Mouse (Mus musculus): Measurements from ENCODE around the gene Tns3. TPM values are rescaled to one million over a fixed set of nuclear protein-coding genes. Genes with fewer than 3 reads are reported as not detected.

Tns3 gene
- polyA plus RNA-seq, 1 experiment from 2014 or later: 21.1 TPM

DNA sequence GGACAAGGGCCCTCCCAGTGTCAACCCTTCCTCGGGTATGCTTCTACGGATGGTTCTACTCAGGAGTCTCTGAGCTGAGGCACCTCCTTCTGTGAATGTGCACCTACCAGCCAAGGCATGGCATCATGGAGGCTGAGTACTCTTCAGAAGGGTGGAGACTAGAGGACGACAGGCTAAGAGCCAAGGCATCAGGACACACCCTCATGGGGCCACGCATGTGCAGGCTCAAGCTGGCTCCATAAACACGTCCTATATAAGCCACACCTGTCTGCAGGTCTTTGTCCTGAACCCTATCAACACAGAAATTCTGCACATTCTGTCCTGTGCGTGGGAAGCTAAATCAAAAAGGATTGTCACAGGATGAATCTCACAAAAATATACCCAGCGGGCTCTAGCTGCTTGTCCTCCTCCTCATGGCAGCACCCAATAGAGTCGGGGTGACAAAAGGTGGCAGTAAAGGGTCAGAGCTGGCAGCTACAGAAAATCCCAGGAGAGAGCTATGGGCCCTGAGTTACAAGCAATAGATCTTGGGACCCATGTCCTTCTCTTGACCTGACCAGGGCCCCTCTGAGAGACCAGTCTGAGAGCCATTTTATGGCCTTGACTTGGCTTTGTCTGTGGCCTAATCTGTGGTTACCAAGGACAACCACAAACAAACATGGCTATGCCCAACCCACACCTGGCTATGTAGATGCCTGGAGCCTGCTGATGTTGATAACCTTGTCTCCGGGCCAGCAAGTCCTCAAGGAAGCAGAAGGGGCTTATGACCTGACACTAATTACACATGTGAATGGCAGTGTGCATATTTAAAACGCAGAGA is 82.0 kb downstream of the Tns3 start:
- H3K27me3 ChIP-seq (replicated peaks): no peaks in the 10 kb centered on the region
- peaks cover 46% of the 10 kb centered on the region for H3K4me1 ChIP-seq (replicated peaks)
- 64% methylated on average over 10 of the region's 10 CpGs for WGBS
- peak; percentile 73 for ATAC-seq
- peak overlapping the region; percentile 79 for H3K27ac ChIP-seq
- H3K36me3 ChIP-seq: no peaks in the 10 kb centered on the region
- no peak overlapping the region for H3K4me3 ChIP-seq (replicated peaks)
- no peak overlapping the region for H3K9ac ChIP-seq
- H3K4me2 ChIP-seq (replicated peaks): no peak overlapping the region; the same call in 1 of the 2 replicates
- H3K9me3 ChIP-seq: no peaks in the 10 kb centered on the region

DNA sequence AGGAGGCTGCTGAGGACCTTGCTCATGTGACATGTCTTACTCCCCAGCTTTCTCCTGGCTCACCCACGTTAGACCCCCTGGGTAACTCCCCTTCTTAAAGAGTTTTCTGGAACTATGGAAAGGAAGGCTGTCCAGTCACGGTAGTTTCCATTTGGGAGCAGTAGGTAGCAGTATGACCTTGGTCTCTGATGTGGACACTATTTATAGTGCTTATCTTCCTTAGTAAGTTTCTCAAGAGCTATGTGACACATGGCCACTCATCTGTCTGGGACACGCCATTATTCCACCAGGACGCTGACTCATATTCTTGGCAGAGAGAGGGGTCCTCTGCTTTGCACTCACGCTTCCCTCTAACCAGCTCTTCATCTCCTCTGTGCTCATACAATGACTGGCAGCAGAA is 84.5 kb downstream of the Tns3 start:
- no peak overlapping the region for H3K4me3 ChIP-seq (replicated peaks)
- H3K27ac ChIP-seq: peak overlapping the region; percentile 78
- H3K27me3 ChIP-seq (replicated peaks): no peaks in the 10 kb centered on the region
- H3K4me2 ChIP-seq (replicated peaks): peak overlapping the region; percentile 6; the same call in 1 of the 2 replicates
- 38% methylated on average over 5 of the region's 5 CpGs for WGBS
- H3K4me1 ChIP-seq (replicated peaks): peaks cover 48% of the 10 kb centered on the region
- H3K36me3 ChIP-seq: no peaks in the 10 kb centered on the region
- ATAC-seq: no peak
- H3K9me3 ChIP-seq: no peaks in the 10 kb centered on the region
- H3K9ac ChIP-seq: no peak overlapping the region

DNA sequence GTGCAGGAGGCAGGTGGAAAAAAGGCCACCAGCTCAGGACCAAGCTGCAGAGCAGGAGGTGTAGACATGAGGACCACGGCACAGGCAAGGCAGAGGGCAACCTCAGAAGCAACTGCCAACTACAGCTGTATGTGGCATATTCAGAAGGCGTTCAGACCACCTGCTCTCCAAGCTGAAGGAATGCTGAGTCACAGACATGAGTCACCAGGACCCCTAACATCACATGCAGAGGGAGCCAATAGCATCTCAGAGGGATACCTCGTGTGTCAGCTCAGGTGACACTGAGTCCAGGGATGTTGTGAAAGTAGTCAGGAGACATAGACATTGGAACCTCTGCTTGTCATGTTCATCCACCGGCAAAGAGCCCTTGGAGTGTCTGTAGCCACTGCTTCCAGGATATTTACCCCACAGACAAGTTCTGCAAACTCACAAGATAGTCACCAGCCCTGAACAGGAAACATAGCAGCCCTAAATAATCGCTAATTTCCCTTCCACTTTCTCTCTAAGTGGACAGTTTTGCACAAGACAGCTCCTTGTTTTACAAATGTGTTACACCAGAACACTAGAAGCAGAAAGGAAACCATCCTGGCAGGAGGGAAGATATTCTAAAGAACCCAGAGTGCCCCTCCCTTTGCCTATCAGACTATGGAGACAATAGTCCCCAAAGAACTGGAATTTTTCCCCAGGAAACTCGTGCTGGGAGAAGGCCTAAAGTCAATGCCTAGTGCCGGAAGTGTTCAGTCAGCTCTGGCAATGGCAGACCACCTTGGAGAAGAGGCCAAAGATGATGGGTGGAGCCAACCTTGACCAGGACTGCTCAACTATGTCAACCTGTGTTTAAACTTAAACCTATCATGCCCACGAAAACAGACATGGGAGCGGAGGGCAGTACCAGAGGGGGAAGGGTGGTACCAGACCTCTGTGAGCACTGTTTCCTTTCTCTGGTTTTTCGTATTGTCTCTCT is 88.8 kb downstream of the Tns3 start:
- WGBS: 63% methylated on average over 10 of the region's 10 CpGs

DNA sequence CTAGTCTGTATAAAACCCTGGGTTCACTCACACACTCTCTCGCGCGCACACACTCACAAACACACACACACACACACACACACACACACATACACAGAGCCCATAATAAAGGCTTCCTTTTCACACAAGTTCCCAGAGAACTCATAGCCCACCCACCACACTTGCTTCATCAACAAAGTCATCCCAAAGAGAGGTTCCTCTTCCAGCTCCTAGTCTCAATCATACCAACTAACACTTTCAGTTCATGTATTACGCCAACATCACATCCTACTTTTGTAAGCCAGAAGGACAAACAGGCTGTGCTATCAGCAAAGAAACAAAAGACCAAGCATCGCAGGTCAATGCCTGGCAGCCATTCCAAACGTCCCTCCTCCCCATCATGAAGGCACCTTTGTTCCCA is 89.8 kb downstream of the Tns3 start:
- 74% methylated on average over 6 of the region's 6 CpGs for WGBS
- Histone ChIP-seq H3K27me3 (replicated peaks) (no peaks in the 10 kb centered on the region), H3K27ac (peak overlapping the region; percentile 1; the same call in 1 of the 2 replicates), H3K36me3 (no peaks in the 10 kb centered on the region), H3K4me2 (replicated peaks) (no peak overlapping the region), H3K4me1 (replicated peaks) (peaks cover 33% of the 10 kb centered on the region), H3K9ac (no peak overlapping the region), H3K4me3 (replicated peaks) (no peak overlapping the region), H3K9me3 (no peaks in the 10 kb centered on the region)
- no peak for ATAC-seq

More for the DNA sequence above, 88.8 kb downstream of the Tns3 start:
- no peak overlapping the region for H3K9ac ChIP-seq
- H3K4me1 ChIP-seq (replicated peaks): peaks cover 41% of the 10 kb centered on the region
- peak overlapping the region; percentile 1; the same call in 1 of the 2 replicates for H3K27ac ChIP-seq
- H3K27me3 ChIP-seq (replicated peaks): no peaks in the 10 kb centered on the region
- H3K9me3 ChIP-seq: no peaks in the 10 kb centered on the region
- H3K4me2 ChIP-seq (replicated peaks): no peak overlapping the region
- no peak overlapping the region for H3K4me3 ChIP-seq (replicated peaks)
- ATAC-seq: no peak
- H3K36me3 ChIP-seq: no peaks in the 10 kb centered on the region

DNA sequence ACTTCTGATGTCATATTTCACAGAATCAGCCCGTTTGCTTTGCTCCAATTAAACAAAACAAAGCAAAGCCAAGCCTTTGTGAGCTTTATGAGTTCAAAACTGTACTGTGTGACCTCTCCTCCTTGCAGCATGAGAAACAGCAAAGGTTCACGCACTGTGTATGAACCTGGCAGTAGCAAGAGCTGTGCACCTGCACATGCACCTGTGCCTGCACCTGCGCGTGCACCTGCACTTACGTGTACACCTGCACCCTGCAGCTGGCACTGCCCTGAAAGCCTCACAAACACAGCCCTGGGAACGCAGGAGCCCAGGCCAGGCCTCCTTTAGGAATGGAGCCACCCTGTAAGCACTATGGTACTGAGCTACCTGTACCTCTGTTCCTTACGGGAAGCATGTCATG is 91.6 kb downstream of the Tns3 start:
- peak; percentile 57 for ATAC-seq
- Histone ChIP-seq H3K36me3 (no peaks in the 10 kb centered on the region), H3K27ac (peak overlapping the region; percentile 22; the same call in 1 of the 2 replicates), H3K4me3 (replicated peaks) (no peak overlapping the region), H3K9me3 (no peaks in the 10 kb centered on the region), H3K4me1 (replicated peaks) (peaks cover 39% of the 10 kb centered on the region), H3K27me3 (replicated peaks) (no peaks in the 10 kb centered on the region), H3K4me2 (replicated peaks) (no peak overlapping the region), H3K9ac (no peak overlapping the region)
- WGBS: 75% methylated on average over 7 of the region's 7 CpGs

DNA sequence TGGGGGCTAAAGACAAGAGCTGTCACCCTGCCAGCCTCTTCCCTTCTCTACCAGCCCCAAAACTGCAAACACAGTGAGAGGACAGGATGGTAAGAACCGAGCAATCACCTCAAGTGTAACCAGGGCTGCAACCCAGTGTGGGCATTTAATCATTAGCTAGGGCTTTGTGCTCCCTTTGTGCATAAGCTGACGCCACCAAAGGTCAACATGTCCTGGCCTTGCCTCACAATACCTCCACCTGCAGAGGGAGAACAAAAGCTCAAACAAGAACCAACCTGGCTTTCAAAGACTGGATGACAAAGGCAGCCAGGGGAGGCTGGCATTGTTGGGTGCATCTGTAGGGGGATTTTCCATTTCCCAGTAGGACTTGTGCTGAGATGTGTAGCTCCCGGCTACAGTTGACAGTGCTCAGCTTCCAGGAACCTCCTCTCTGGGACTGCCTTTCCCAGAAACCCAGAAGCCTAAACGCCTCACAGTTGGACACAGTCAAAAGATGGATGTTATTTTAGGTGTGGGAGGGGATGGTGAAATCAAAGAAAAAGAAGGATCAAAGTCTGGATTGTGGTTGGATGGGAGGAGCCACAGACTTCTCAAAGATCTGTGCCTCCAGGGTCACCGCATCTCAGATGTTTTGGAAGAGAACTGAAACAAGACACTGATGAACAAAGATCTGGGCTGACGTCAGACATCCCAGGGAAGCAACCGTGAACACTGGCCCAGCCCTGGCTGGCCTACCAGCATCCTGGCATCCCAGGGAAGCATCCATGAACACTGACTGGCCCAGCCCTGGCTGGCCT is 94.9 kb downstream of the Tns3 start:
- H3K4me3 ChIP-seq (replicated peaks): no peak overlapping the region
- peaks cover 8% of the 10 kb centered on the region; the same call in 1 of the 2 replicates for H3K36me3 ChIP-seq
- no peak overlapping the region for H3K9ac ChIP-seq
- H3K27ac ChIP-seq: peak overlapping the region; percentile 13; the same call in 1 of the 2 replicates
- peak; percentile 85 for ATAC-seq
- H3K4me1 ChIP-seq (replicated peaks): peaks cover 29% of the 10 kb centered on the region
- no peak overlapping the region for H3K4me2 ChIP-seq (replicated peaks)
- no peaks in the 10 kb centered on the region for H3K9me3 ChIP-seq
- 43% methylated on average over 7 of the region's 7 CpGs for WGBS
- H3K27me3 ChIP-seq (replicated peaks): no peaks in the 10 kb centered on the region

DNA sequence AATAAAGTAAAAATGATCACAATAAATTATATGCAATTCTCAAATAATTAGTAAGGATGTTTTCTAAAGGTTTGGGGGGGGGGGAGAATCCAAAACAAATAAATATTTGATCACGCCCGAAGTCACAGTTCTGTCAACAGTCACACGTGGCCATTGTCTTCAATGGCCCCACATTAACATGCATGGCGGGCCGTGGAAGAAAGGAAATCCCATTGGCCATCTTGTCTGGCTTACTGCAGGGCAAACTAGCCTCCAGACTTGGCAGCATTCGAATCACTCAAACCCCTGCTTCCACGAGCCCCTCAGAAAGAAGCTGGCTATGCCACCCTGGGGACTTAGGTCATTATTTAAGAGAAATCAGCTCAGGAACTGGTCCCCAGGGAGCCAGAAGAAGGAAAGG is 95.5 kb downstream of the Tns3 start:
- no peaks in the 10 kb centered on the region for H3K27me3 ChIP-seq (replicated peaks)
- 58% methylated on average over 7 of the region's 7 CpGs for WGBS
- no peak overlapping the region for H3K4me2 ChIP-seq (replicated peaks)
- H3K9ac ChIP-seq: no peak overlapping the region
- no peak overlapping the region for H3K4me3 ChIP-seq (replicated peaks)
- H3K9me3 ChIP-seq: no peaks in the 10 kb centered on the region
- H3K27ac ChIP-seq: no peak overlapping the region
- H3K4me1 ChIP-seq (replicated peaks): peaks cover 24% of the 10 kb centered on the region
- peaks cover 8% of the 10 kb centered on the region; the same call in 1 of the 2 replicates for H3K36me3 ChIP-seq
- peak; percentile 1; the same call in 1 of the 2 replicates for ATAC-seq

DNA sequence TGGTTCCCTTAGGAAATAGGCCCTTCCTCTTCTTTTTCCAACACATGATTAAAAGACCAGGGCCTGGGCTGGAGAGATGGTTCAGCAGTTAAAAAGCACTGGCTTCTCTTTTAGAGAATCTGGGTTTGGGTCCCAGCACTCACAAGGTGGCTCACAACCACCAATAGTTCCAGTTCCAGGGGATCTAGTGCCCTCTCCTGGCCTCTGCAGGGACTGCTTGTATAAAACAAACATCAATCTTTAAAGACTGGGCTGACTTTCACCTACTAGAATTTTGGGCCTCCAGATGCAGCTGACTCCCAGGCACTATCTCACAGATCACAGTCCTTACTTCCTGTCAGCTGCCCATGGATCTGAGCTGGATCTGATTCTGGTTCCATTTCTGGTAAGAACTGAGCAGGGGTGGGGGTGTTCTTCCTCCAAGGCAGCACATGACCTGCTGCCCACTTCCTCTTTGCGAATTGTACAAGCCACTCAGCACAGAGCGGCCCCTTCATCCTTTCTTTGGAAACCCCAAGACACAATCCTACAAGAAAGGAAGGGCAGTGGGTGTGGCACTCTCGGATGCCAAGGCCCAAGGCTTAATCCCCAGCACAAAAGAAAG is 98.0 kb downstream of the Tns3 start:
- no peak overlapping the region for H3K27ac ChIP-seq
- no peaks in the 10 kb centered on the region for H3K27me3 ChIP-seq (replicated peaks)
- H3K4me3 ChIP-seq (replicated peaks): no peak overlapping the region
- no peak for ATAC-seq
- no peaks in the 10 kb centered on the region for H3K9me3 ChIP-seq
- WGBS: 84% methylated on average over 3 of the region's 3 CpGs
- peaks cover 8% of the 10 kb centered on the region; the same call in 1 of the 2 replicates for H3K36me3 ChIP-seq
- H3K9ac ChIP-seq: no peak overlapping the region
- peaks cover 12% of the 10 kb centered on the region for H3K4me1 ChIP-seq (replicated peaks)
- no peak overlapping the region for H3K4me2 ChIP-seq (replicated peaks)

DNA sequence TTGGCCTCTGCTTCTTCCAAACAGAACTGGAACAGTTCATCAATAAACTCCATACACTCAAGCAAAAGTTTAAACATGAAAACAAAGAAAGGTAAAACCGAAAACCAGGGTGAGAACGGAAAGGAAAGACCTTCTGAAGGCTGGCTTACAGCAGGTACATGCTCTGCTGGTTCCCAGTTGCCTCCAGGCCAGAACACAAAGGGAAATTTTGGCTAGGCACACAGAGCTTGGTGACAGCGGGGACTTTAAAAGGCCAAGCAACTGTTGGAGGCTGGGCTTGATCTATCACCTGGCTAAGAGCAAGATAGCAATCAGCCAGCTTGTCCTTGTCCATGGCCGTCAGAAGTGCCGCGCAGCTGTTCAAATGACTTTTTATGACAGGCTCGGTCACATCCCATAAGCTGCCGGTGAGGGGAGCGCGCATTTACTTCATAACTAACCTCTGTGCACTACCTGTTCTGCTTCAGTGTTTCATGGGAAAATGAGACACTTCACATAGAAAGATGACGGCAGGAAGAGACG is 105.5 kb downstream of the Tns3 start:
- Histone ChIP-seq H3K9me3 (no peaks in the 10 kb centered on the region), H3K36me3 (no peaks in the 10 kb centered on the region), H3K9ac (no peak overlapping the region), H3K27ac (no peak overlapping the region), H3K4me1 (replicated peaks) (peaks cover 18% of the 10 kb centered on the region), H3K4me3 (replicated peaks) (no peak overlapping the region), H3K4me2 (replicated peaks) (no peak overlapping the region), H3K27me3 (replicated peaks) (no peaks in the 10 kb centered on the region)
- 66% methylated on average over 12 of the region's 12 CpGs for WGBS
- ATAC-seq: peak; percentile 66

DNA sequence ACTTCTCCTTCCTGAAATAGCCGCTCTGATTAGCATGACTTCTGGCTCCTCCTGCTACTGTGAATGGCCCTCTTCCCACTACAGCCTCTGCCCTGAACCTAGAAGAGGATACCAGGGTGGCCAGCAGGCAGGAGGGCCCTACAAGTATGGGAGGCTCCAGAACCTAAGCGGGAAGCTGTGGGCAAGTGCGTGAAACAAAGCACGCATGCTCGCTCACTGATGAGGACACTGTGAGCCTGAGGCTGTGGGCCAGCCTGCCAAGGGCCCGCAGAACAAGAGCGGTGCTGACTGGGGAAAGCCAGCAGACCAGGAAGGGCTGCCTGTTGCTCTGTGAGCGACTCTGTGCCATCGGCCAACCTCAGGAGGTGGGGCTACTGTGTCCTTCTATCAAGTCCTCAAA is 106.1 kb downstream of the Tns3 start:
- WGBS: 76% methylated on average over 9 of the region's 9 CpGs
- H3K27me3 ChIP-seq (replicated peaks): no peaks in the 10 kb centered on the region
- H3K9me3 ChIP-seq: no peaks in the 10 kb centered on the region
- ATAC-seq: peak; percentile 29; the same call in 1 of the 2 replicates
- H3K4me1 ChIP-seq (replicated peaks): peaks cover 18% of the 10 kb centered on the region
- no peaks in the 10 kb centered on the region for H3K36me3 ChIP-seq
- H3K9ac ChIP-seq: no peak overlapping the region
- H3K27ac ChIP-seq: no peak overlapping the region
- H3K4me2 ChIP-seq (replicated peaks): no peak overlapping the region
- H3K4me3 ChIP-seq (replicated peaks): no peak overlapping the region

DNA sequence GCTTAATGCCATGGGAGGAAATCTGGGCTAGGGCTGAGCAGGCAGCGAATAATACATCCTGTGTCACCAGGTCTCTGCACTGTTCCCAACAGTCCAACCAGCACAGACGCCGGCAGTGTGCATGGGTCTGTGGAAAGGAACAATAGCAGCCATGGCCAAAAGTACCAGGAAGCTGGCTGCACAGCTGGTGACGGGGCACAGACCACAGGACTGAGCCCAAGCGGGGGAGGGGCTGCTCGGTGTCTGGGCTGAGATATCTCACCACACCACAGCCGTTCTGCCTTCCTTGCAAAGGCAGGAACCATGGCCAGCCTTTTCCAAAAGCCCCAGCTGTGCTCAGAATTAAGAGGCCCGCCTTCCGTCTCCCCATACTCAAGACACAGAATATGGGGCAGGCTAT is 107.3 kb downstream of the Tns3 start:
- 58% methylated on average over 9 of the region's 9 CpGs for WGBS
- Histone ChIP-seq H3K27ac (no peak overlapping the region), H3K36me3 (no peaks in the 10 kb centered on the region)

More for the DNA sequence above, 107.3 kb downstream of the Tns3 start:
- no peaks in the 10 kb centered on the region for H3K9me3 ChIP-seq
- ATAC-seq: peak; percentile 26; the same call in 1 of the 2 replicates
- no peaks in the 10 kb centered on the region for H3K27me3 ChIP-seq (replicated peaks)
- no peak overlapping the region for H3K9ac ChIP-seq
- peaks cover 18% of the 10 kb centered on the region for H3K4me1 ChIP-seq (replicated peaks)
- no peak overlapping the region for H3K4me2 ChIP-seq (replicated peaks)
- H3K4me3 ChIP-seq (replicated peaks): no peak overlapping the region
